Mouse (Mus musculus) ES-E14 (cell line): ENCODE measurements around the gene Rnf144a.

ENCODE experiments used
- CHD2 ChIP-seq: IDR thresholded peaks from 2 replicates; pipeline ENCODE4 v1.6.1; 2014; ENCODE audit warnings: mild to moderate bottlenecking, low read depth, low read length, inconsistent platforms
- HCFC1 ChIP-seq: IDR thresholded peaks from 2 replicates; pipeline ENCODE4 v1.6.1; 2012; ENCODE audit warnings: low read length, inconsistent platforms, borderline replicate concordance; ENCODE audit not compliant: insufficient read depth
- MAFK ChIP-seq: IDR thresholded peaks from 2 replicates; pipeline ENCODE4 v1.6.1; 2014; ENCODE audit warnings: mild to moderate bottlenecking, low read depth, low read length, inconsistent platforms; ENCODE audit not compliant: insufficient read depth
- ZC3H11A ChIP-seq: IDR thresholded peaks from 2 replicates; pipeline ENCODE4 v1.6.1; 2012; ENCODE audit warnings: low read depth, mild to moderate bottlenecking, inconsistent platforms, low read length, borderline replicate concordance
- ZNF384 ChIP-seq: IDR thresholded peaks from 2 replicates; pipeline ENCODE4 v1.6.1; 2012; ENCODE audit warnings: low read depth, low read length, inconsistent platforms

- TF ChIP-seq HCFC1 = no peak
- TF ChIP-seq ZNF384 = no peak
- TF ChIP-seq ZC3H11A = no peak
- no peak for TF ChIP-seq MAFK
- TF ChIP-seq CHD2 = no peak
These were observed 3.3 kb upstream of the Rnf144a start for GRCm38 (mm10) chr12:26418322-26418721.
